Mouse (Mus musculus): Measurements from ENCODE around the gene 1810010D01Rik. TPM values are rescaled to one million over a fixed set of nuclear protein-coding genes. Genes with fewer than 3 reads are reported as not detected.

1810010D01Rik gene
- total RNA-seq (2014; rRNA removed) (1.6 TPM in 1 of 2 replicates, not detected in the other), polyA plus RNA-seq (2015; fragmentation: Nextera tagmentation; extraction: Ambion mirVana) (0.20 TPM in 1 of 2 replicates, not detected in the other)

GRCm38 (mm10) chr7:145208006-145208405, at the start of gene 1810010D01Rik:
1810010D01Rik (minus strand) TSS chr7:145208119.
- no peak for ATAC-seq
- Histone ChIP-seq H3K9me3 (ENCODE audit: low read length) (no peaks in the 10 kb centered on the region), H3K27me3 (ENCODE audit: insufficient read depth, low read length) (no peaks in the 10 kb centered on the region), H3K9ac (replicated peaks; ENCODE audit: low read length) (no peak within 1 kb of the TSS), H3K4me3 (ENCODE audit: low read length) (no peak within 1 kb of the TSS), H3K27ac (peak within 1 kb of the TSS; percentile 83; the same call in 1 of the 2 replicates), H3K4me1 (ENCODE audit: insufficient read depth, low read length) (peaks cover 17% of the 10 kb centered on the region), H3K36me3 (ENCODE audit: insufficient read depth, low read length) (no peaks in the 10 kb centered on the region), H3K4me2 (ENCODE audit: low read depth, low read length) (no peak within 1 kb of the TSS)
- no peak for DNase-seq (ENCODE audit: low spot score)
- WGBS = 93% methylated on average over 4 of the region's 4 CpGs
- TF ChIP-seq CTCF (IDR thresholded peaks at IDR 0.05; ENCODE audit: low read depth) = no peak

GRCm38 (mm10) chr7:145256092-145256491, 48.2 kb upstream of the 1810010D01Rik start:
- whole genome bisulfite sequencing = 86% methylated on average over 1 of the region's 1 CpGs
- Histone ChIP-seq H3K36me3 (ENCODE audit: insufficient read depth, low read length) (no peaks in the 10 kb centered on the region), H3K27me3 (ENCODE audit: insufficient read depth, low read length) (no peaks in the 10 kb centered on the region), H3K4me2 (ENCODE audit: low read depth, low read length) (no peak overlapping the region), H3K4me1 (ENCODE audit: insufficient read depth, low read length) (no peaks in the 10 kb centered on the region), H3K4me3 (ENCODE audit: low read length) (no peak overlapping the region), H3K9ac (replicated peaks; ENCODE audit: low read length) (no peak overlapping the region), H3K9me3 (ENCODE audit: low read length) (no peaks in the 10 kb centered on the region), H3K27ac (no peak overlapping the region)
- no peak for DNase-seq (ENCODE audit: low spot score)
- no peak for TF ChIP-seq CTCF (IDR thresholded peaks at IDR 0.05; ENCODE audit: low read depth)
- no peak for ATAC-seq

- Histone ChIP-seq H3K4me2 (ENCODE audit: low read depth, low read length) (no peak overlapping the region), H3K4me3 (ENCODE audit: low read length) (no peak overlapping the region), H3K36me3 (ENCODE audit: insufficient read depth, low read length) (no peaks in the 10 kb centered on the region), H3K9ac (replicated peaks; ENCODE audit: low read length) (no peak overlapping the region), H3K4me1 (ENCODE audit: insufficient read depth, low read length) (no peaks in the 10 kb centered on the region), H3K9me3 (ENCODE audit: low read length) (no peaks in the 10 kb centered on the region), H3K27me3 (ENCODE audit: insufficient read depth, low read length) (no peaks in the 10 kb centered on the region), H3K27ac (no peak overlapping the region)
- WGBS = 65% methylated on average over 3 of the region's 3 CpGs
- DNase-seq (ENCODE audit: low spot score) = no peak
- TF ChIP-seq CTCF (IDR thresholded peaks at IDR 0.05; ENCODE audit: low read depth) = no peak
- no peak for ATAC-seq
Measured at GRCm38 (mm10) chr7:145253986-145254630, 46.2 kb upstream of the 1810010D01Rik start.

- Histone ChIP-seq H3K27me3 (ENCODE audit: insufficient read depth, low read length) (no peaks in the 10 kb centered on the region), H3K9ac (replicated peaks; ENCODE audit: low read length) (no peak overlapping the region; the same call in 1 of the 2 replicates), H3K9me3 (ENCODE audit: low read length) (no peaks in the 10 kb centered on the region), H3K4me1 (ENCODE audit: insufficient read depth, low read length) (no peaks in the 10 kb centered on the region), H3K27ac (no peak overlapping the region), H3K4me3 (ENCODE audit: low read length) (no peak overlapping the region), H3K4me2 (ENCODE audit: low read depth, low read length) (no peak overlapping the region), H3K36me3 (ENCODE audit: insufficient read depth, low read length) (no peaks in the 10 kb centered on the region)
- TF ChIP-seq CTCF (IDR thresholded peaks at IDR 0.05; ENCODE audit: low read depth) = peak; percentile 92
- 26% methylated on average over 8 of the region's 8 CpGs for whole genome bisulfite sequencing
- DNase-seq (ENCODE audit: low spot score) = peak; percentile 91
- ATAC-seq = peak; percentile 75
Measured at GRCm38 (mm10) chr7:145252715-145253476, 45.0 kb upstream of the 1810010D01Rik start.

- no peak for ATAC-seq
- WGBS = 70% methylated on average over 9 of the region's 9 CpGs
Measured at GRCm38 (mm10) chr7:145250225-145250624, 42.3 kb upstream of the 1810010D01Rik start.

GRCm38 (mm10) chr7:145248911-145249310, 41.0 kb upstream of the 1810010D01Rik start:
- DNase-seq (ENCODE audit: low spot score) (no peak), ATAC-seq (no peak)
- H3K9ac ChIP-seq (replicated peaks; ENCODE audit: low read length) = no peak overlapping the region
- no peaks in the 10 kb centered on the region for H3K4me1 ChIP-seq (ENCODE audit: insufficient read depth, low read length)
- 74% methylated on average over 2 of the region's 2 CpGs for WGBS
- no peak overlapping the region for H3K27ac ChIP-seq
- no peaks in the 10 kb centered on the region for H3K27me3 ChIP-seq (ENCODE audit: insufficient read depth, low read length)
- no peak overlapping the region for H3K4me2 ChIP-seq (ENCODE audit: low read depth, low read length)
- H3K36me3 ChIP-seq (ENCODE audit: insufficient read depth, low read length) = no peaks in the 10 kb centered on the region
- H3K4me3 ChIP-seq (ENCODE audit: low read length) = no peak overlapping the region
- TF ChIP-seq CTCF (IDR thresholded peaks at IDR 0.05; ENCODE audit: low read depth) = no peak
- H3K9me3 ChIP-seq (ENCODE audit: low read length) = no peaks in the 10 kb centered on the region

More at GRCm38 (mm10) chr7:145250225-145250624, 42.3 kb upstream of the 1810010D01Rik start:
- no peak for TF ChIP-seq CTCF (IDR thresholded peaks at IDR 0.05; ENCODE audit: low read depth)
- no peaks in the 10 kb centered on the region for H3K9me3 ChIP-seq (ENCODE audit: low read length)
- H3K36me3 ChIP-seq (ENCODE audit: insufficient read depth, low read length) = no peaks in the 10 kb centered on the region
- H3K27me3 ChIP-seq (ENCODE audit: insufficient read depth, low read length) = no peaks in the 10 kb centered on the region
- H3K4me3 ChIP-seq (ENCODE audit: low read length) = no peak overlapping the region
- no peak overlapping the region for H3K4me2 ChIP-seq (ENCODE audit: low read depth, low read length)
- H3K9ac ChIP-seq (replicated peaks; ENCODE audit: low read length) = no peak overlapping the region
- no peak for DNase-seq (ENCODE audit: low spot score)
- no peaks in the 10 kb centered on the region for H3K4me1 ChIP-seq (ENCODE audit: insufficient read depth, low read length)
- H3K27ac ChIP-seq = no peak overlapping the region
